9 mouse cellular contexts compared by ENCODE assay signal in genomic region chr1:134756190-134756873, GRCm38 (mm10).
DNase-seq lines count a peak whose midpoint lies in the region; ATAC-seq lines count a peak whose summit lies in the region.
"Had no signal": no experiment of that assay in that cellular context is flagged by ENCODE, and none has a peak within 500 bp of the region (broad histone marks: within the 10 kb centered on the region; RNA-seq: fewer than 3 reads in every experiment).

No protein-coding gene starts in this region.

- H3K4me3 ChIP-seq in heart, embryonic 10.5 days, result no peak overlapping the region
- H3K4me3 ChIP-seq in neural tube, embryonic 11.5 days (ENCODE audit: low read depth, low read length), result no peak overlapping the region
- no peak overlapping the region for H3K4me3 ChIP-seq in limb, embryonic 13.5 days

- H3K27ac ChIP-seq in heart, embryonic 10.5 days, result peak overlapping the region; percentile 64
- no peak overlapping the region for H3K27ac ChIP-seq in neural tube, embryonic 11.5 days (ENCODE audit: low read depth, low read length)
- H3K27ac ChIP-seq in limb, embryonic 13.5 days, result peak overlapping the region; percentile 28; the same call in 1 of the 2 replicates
- H3K27ac ChIP-seq: macrophage had no signal

- intact Hi-C loops in heart, postnatal 14 days (cut with DNase I), result no loop called here

- no peak overlapping the region for H3K4me2 ChIP-seq in neural tube, embryonic 11.5 days (ENCODE audit: low read depth)
- H3K4me2 ChIP-seq in limb, embryonic 13.5 days (replicated peaks), result no peak overlapping the region

- no peak for DNase-seq in heart, embryonic 10.5 days (ENCODE audit: low spot score)
- no peak for DNase-seq in heart, postnatal 14 days
- DNase-seq in neural tube, embryonic 11.5 days (ENCODE audit: low spot score), result no peak
- no peak for DNase-seq in neural tube, embryonic 10.5 days (ENCODE audit: extremely low spot score, low spot score)
- DNase-seq in urinary bladder, adult 18-20 months (ENCODE audit: low spot score in 2 of 2), result no peak
- no peak for DNase-seq in layer of hippocampus, adult 9-10 months (ENCODE audit: low spot score)
- DNase-seq: kidney, adult 11 months had no signal

- 73% methylated on average over 10 of the region's 10 CpGs for WGBS in heart, embryonic 10.5 days
- WGBS in neural tube, embryonic 11.5 days, result 67% methylated on average over 10 of the region's 10 CpGs
- WGBS in limb, embryonic 13.5 days, result 69% methylated on average over 10 of the region's 10 CpGs

- H3K9me3 ChIP-seq in heart, embryonic 10.5 days, result no peaks in the 10 kb centered on the region
- no peaks in the 10 kb centered on the region for H3K9me3 ChIP-seq in neural tube, embryonic 11.5 days (ENCODE audit: control insufficient read depth, low read length)
- H3K9me3 ChIP-seq in limb, embryonic 13.5 days, result no peaks in the 10 kb centered on the region

- H3K9ac ChIP-seq in neural tube, embryonic 11.5 days (ENCODE audit: low read length), result no peak overlapping the region
- H3K9ac ChIP-seq in limb, embryonic 13.5 days, result no peak overlapping the region

- H3K27me3 ChIP-seq in heart, embryonic 10.5 days (ENCODE audit: insufficient read depth, poor library complexity, severe bottlenecking), result no peaks in the 10 kb centered on the region
- H3K27me3 ChIP-seq in neural tube, embryonic 11.5 days (ENCODE audit: control insufficient read depth, insufficient read depth, low read length), result no peaks in the 10 kb centered on the region
- no peaks in the 10 kb centered on the region for H3K27me3 ChIP-seq in limb, embryonic 13.5 days

- peaks cover 50% of the 10 kb centered on the region for H3K4me1 ChIP-seq in heart, embryonic 10.5 days
- no peaks in the 10 kb centered on the region for H3K4me1 ChIP-seq in neural tube, embryonic 11.5 days (ENCODE audit: control insufficient read depth, insufficient read depth, low read length)
- H3K4me1 ChIP-seq in limb, embryonic 13.5 days, result peaks cover 50% of the 10 kb centered on the region

- ATAC-seq in neural tube, embryonic 11.5 days (ENCODE audit: insufficient read depth, low FRiP score, low TSS enrichment), result peak; percentile 27; the same call in 1 of the 2 replicates
- ATAC-seq in limb, embryonic 13.5 days (ENCODE audit: low FRiP score, low read depth), result no peak

- H3K36me3 ChIP-seq in heart, embryonic 10.5 days, result peaks cover 43% of the 10 kb centered on the region
- no peaks in the 10 kb centered on the region for H3K36me3 ChIP-seq in neural tube, embryonic 11.5 days (ENCODE audit: control insufficient read depth, insufficient read depth, low read length)
- H3K36me3 ChIP-seq in limb, embryonic 13.5 days, result peaks cover 23% of the 10 kb centered on the region
